Mouse (Mus musculus): Measurements from ENCODE around the gene Clpsl2. TPM values are rescaled to one million over a fixed set of nuclear protein-coding genes. Genes with fewer than 3 reads are reported as not detected.

The Clpsl2 gene
- polyA plus RNA-seq, 1 experiment from 2014 or later: not detected

DNA sequence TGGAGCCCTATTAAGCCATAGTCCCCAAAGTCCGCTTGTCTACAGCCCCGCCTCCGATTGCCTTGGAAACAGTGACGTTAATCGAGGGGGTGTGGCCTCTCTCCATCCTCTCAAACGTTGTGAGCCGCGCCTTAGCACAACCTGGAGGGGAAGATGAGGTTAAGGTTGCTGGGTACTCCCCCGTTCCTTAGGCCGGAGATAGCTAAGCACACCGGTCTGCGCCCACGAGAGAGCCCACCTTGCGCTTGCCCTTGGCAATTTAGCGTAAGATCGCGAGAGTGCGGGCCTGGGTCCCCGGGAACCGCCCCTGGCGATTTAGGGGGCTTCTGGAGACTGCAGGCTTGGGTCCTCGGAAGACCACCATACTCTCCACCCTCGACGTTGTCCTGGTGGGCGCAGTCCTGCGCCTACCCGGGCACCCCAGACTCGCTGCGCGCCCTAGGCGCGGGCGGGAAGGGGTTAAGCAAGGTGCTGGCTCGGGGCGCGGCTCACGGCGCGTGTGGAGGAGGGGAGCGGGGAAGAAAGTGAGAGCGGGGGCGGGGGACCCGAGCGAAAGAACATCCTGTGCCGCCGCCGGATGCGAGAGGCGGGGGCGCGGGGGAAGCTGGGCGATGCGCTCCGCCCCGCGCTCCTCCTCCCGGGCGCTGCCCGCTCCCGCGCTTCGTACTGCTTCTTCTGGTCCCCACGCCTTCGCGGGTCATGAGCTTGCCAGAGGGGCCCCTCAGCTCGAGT lies 26.4 kb upstream of the Clpsl2 start:
- H3K27me3 ChIP-seq: peaks cover 8% of the 10 kb centered on the region; the same call in 1 of the 2 replicates
- WGBS: under 1% methylated on average over 61 of the region's 66 CpGs
- no peaks in the 10 kb centered on the region for H3K36me3 ChIP-seq
- H3K27ac ChIP-seq: peak overlapping the region; percentile 94
- H3K4me3 ChIP-seq: peak overlapping the region; percentile 72
- peak overlapping the region; percentile 90 for H3K4me2 ChIP-seq (replicated peaks)
- H3K4me1 ChIP-seq: peaks cover 36% of the 10 kb centered on the region
- H3K9ac ChIP-seq: peak overlapping the region; percentile 79
- H3K9me3 ChIP-seq: no peaks in the 10 kb centered on the region
- ATAC-seq (ENCODE audit: low FRiP score, low read depth): peak; percentile 84

DNA sequence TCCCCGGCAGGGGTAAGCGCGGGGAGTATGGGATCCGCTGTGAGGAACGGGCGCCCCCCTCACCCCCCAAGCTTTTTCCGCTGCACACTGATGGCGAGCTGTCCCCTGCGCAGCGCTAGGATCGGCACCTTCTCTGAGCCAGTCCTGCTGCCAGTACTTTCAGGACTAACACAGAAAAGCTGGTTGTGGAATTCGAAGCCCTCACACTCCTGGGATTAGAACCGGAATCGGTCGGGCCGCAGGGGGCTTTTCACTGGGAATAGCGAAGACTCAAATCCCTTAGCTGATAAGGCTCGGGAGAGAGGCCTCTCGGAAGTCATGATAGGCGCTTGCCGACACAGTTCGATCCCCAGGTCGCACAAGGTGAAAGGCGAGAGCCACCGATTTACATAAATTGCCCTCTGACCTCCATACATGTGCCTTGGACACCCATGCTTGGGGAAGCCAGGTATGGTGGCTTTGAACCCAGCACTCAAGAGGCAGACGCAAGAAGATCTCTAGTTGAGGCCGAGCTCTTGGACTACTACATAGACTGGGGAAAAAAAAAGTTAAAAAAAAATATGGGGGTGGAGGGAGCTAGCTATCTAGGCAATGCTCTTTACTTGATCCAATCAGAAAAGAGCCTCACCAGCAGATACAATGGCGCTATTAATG lies 25.7 kb upstream of the Clpsl2 start:
- H3K36me3 ChIP-seq: no peaks in the 10 kb centered on the region
- H3K4me2 ChIP-seq (replicated peaks): peak overlapping the region; percentile 90
- peak overlapping the region; percentile 79 for H3K9ac ChIP-seq
- peak overlapping the region; percentile 72 for H3K4me3 ChIP-seq
- H3K4me1 ChIP-seq: peaks cover 32% of the 10 kb centered on the region
- no peak for ATAC-seq (ENCODE audit: low FRiP score, low read depth)
- H3K27ac ChIP-seq: peak overlapping the region; percentile 94
- peaks cover 7% of the 10 kb centered on the region; the same call in 1 of the 2 replicates for H3K27me3 ChIP-seq
- H3K9me3 ChIP-seq: no peaks in the 10 kb centered on the region
- 7% methylated on average over 28 of the region's 28 CpGs for WGBS

DNA sequence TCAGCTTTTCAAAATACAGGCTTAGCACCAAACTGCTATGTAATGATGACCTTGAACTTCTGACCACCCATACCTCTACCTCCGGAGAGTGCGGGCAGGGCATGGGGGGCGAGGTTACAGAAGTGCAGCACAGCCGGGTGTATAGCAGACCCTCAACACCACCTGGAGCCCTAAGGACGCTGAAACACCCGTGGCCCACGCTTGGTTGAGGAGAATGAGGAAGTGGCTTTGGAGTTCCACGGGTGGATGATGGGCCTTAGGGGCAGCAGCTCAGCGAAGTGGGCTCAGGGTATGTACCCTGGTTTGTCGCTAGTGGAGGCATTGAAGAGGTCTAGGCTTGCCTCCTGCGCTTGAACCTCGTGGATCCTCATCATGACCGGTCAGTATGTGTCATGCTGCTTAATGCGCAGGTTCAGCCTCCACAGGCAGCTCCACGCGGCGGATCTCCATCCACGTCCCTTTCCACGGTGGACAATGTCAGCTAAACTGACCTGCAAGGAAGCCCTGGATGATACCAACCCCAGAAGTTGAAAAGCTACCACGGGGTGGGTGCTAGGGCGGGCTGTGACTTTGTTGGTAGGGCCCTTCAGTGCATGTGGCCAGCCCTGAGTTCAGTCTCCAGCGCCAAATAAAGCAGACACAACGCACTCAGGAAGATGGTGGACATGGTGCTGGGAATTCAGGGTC lies 25.1 kb upstream of the Clpsl2 start:
- H3K27ac ChIP-seq: no peak overlapping the region
- H3K9ac ChIP-seq: no peak overlapping the region
- peaks cover 27% of the 10 kb centered on the region for H3K4me1 ChIP-seq
- peak overlapping the region; percentile 90 for H3K4me2 ChIP-seq (replicated peaks)
- H3K9me3 ChIP-seq: no peaks in the 10 kb centered on the region
- WGBS: 80% methylated on average over 23 of the region's 23 CpGs
- H3K27me3 ChIP-seq: 0 out of 2 replicates have a peak, but pooled peaks cover under 1% of the 10 kb centered on the region
- ATAC-seq (ENCODE audit: low FRiP score, low read depth): no peak
- no peaks in the 10 kb centered on the region for H3K36me3 ChIP-seq
- peak overlapping the region; percentile 72 for H3K4me3 ChIP-seq

DNA sequence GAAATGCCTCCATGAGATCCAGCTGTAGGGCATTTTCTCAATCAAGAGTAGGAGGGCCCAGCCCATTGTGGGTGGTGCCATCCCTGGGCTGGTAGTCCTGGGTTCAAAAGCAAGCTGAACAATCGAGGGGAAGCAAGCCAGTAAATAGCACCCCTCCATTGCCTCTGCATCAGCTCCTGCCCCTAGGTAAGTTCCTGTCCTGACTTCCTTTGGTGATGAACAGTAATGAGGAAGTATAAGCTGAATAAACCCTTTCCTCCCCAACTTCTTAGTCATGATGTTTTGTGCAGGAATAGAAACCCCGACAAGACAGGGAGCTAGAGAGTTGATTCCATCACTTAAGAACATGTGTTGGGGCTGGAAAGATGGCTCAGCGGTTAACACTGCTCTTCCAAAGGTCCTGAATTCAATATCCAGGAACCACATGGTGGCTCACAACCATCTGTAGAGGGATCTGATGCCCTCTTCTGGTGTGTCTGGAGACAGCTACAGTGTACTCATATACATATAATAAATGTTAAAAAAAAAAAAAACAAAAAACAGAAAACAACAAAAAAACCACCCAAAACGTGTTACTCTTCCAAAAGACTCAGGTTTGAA lies 24.3 kb upstream of the Clpsl2 start:
- 77% methylated on average over 4 of the region's 4 CpGs for WGBS

DNA sequence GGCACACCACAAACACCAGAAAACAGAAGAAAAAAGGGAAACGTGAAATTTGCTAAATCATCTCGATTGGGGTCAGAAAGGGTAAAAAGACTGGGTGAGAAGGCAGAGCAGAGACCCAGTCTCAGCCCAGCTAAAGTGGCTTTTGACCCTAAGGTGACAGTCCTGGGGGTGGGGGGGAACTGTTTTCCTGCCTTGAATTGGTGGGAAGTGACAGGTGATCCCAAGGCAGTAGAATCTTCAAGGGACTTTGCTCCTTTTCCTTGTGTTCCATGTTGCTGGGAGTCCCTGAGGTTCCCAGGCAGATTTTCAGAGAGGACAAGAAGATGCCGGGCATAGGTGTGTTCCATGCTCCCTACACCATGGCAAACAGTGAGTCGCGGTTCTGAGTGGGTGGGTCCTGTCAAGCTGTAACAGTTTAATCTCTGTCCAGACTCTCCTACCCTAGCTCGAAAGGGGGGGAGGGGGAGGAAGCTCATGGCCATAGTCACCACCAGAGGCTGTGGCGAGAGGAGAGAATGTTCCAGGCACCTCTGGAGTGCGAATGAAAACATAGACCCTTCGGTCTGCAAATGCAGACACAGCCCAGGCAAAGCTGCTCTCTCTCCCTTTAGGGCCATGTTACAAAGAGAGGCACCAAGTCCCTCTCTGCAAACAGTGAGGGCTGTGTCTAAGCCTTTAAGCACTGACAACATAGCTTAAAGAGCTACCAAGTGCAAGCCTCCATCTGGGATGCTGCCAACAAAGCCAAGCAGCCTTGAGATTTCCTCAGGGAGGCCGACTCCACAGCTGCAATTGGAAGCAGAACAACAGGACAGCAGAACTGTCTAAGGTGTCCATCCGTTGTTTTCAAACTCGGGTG lies 21.8 kb upstream of the Clpsl2 start:
- Histone ChIP-seq H3K4me2 (replicated peaks) (peak overlapping the region; percentile 51), H3K27ac (peak overlapping the region; percentile 39; the same call in 1 of the 2 replicates), H3K9ac (peak overlapping the region; percentile 45; the same call in 1 of the 2 replicates), H3K4me1 (peaks cover 23% of the 10 kb centered on the region), H3K36me3 (no peaks in the 10 kb centered on the region), H3K9me3 (no peaks in the 10 kb centered on the region), H3K4me3 (0 out of 2 replicates have a peak overlapping the region, but pooled peaks have one; percentile 17), H3K27me3 (0 out of 2 replicates have a peak, but pooled peaks cover 7% of the 10 kb centered on the region)
- 39% methylated on average over 12 of the region's 12 CpGs for WGBS
- ATAC-seq (ENCODE audit: low FRiP score, low read depth): no peak

More for the DNA sequence above, 24.3 kb upstream of the Clpsl2 start:
- no peaks in the 10 kb centered on the region for H3K36me3 ChIP-seq
- no peak overlapping the region for H3K9ac ChIP-seq
- H3K4me2 ChIP-seq (replicated peaks): no peak overlapping the region
- peaks cover 27% of the 10 kb centered on the region for H3K4me1 ChIP-seq
- no peak for ATAC-seq (ENCODE audit: low FRiP score, low read depth)
- no peaks in the 10 kb centered on the region for H3K27me3 ChIP-seq
- no peak overlapping the region for H3K27ac ChIP-seq
- H3K9me3 ChIP-seq: no peaks in the 10 kb centered on the region
- H3K4me3 ChIP-seq: no peak overlapping the region

DNA sequence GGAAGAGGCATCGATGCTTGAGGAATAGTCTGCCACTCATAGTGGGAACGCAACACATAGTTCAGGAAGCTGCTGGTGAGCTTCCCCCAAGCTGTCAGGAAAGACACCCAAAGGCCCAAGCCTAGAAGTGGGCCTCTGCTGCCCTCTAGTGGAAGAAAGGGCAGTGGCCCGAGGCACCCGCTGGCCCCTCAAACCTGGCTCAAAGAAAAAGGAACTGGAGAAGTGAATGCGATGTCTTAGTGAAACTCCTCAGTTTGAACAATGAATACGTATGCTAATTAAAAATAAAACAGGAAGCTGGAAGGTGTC lies 21.2 kb upstream of the Clpsl2 start:
- H3K36me3 ChIP-seq: no peaks in the 10 kb centered on the region
- 0 out of 2 replicates have a peak, but pooled peaks cover 7% of the 10 kb centered on the region for H3K27me3 ChIP-seq
- no peak overlapping the region for H3K27ac ChIP-seq
- peak overlapping the region; percentile 51 for H3K4me2 ChIP-seq (replicated peaks)
- H3K4me3 ChIP-seq: 0 out of 2 replicates have a peak overlapping the region, but pooled peaks have one; percentile 17
- H3K9ac ChIP-seq: peak overlapping the region; percentile 45; the same call in 1 of the 2 replicates
- peak; percentile 24; the same call in 1 of the 2 replicates for ATAC-seq (ENCODE audit: low FRiP score, low read depth)
- no peaks in the 10 kb centered on the region for H3K9me3 ChIP-seq
- WGBS: 3% methylated on average over 6 of the region's 6 CpGs
- peaks cover 23% of the 10 kb centered on the region for H3K4me1 ChIP-seq

DNA sequence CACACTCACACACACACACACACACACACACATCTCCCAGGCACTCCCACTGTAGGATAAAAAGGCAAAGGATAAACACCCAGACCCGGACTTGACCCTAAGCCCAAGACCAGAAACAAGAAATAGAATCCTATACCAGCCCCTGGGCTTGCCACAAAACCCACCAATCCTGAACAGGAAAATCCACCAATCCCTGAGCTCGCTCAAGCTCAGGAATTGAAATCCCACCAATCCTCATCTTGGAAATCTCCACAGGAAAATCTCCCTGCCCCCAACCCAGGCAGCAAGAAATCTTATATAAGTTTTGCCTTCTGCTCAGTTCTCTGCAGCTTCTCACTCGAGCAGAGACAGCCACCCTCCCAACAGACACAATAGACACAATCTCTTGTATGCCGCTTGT lies 20.1 kb upstream of the Clpsl2 start:
- no peak for ATAC-seq (ENCODE audit: low FRiP score, low read depth)
- no peaks in the 10 kb centered on the region for H3K36me3 ChIP-seq
- WGBS: 71% methylated on average over 4 of the region's 4 CpGs
- 0 out of 2 replicates have a peak, but pooled peaks cover 7% of the 10 kb centered on the region for H3K27me3 ChIP-seq
- no peak overlapping the region for H3K4me3 ChIP-seq
- H3K9me3 ChIP-seq: no peaks in the 10 kb centered on the region
- peaks cover 14% of the 10 kb centered on the region for H3K4me1 ChIP-seq
- H3K9ac ChIP-seq: no peak overlapping the region
- H3K4me2 ChIP-seq (replicated peaks): no peak overlapping the region
- no peak overlapping the region for H3K27ac ChIP-seq

DNA sequence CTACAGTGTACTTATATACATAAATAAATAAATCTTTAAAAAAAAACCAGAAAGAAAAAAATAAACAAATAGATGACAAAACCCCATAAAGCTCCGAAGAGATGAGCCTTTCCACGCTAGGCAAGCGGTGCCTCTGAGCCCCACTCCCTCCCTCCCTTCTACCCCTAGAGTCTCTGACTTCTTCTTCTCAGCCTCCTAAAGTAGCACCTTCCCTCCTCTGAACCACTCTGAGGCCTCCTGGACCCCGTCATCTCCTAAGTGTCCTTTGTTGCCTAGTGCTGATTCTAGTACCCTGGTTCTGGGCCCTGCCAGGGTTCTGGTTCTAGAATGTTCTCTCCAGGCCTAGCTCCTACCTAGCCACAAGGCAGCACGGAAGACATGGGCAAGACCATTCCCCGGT lies 18.7 kb upstream of the Clpsl2 start, which contains the start of gene Armc12:
Gene Armc12, plus strand, starts transcription at position 301 of the 400 bp plus-strand sequence.
- no peaks in the 10 kb centered on the region for H3K9me3 ChIP-seq
- no peak within 1 kb of the TSS for H3K4me3 ChIP-seq
- 0 out of 2 replicates have a peak within 1 kb of the TSS, but pooled peaks have one; percentile 41 for H3K4me2 ChIP-seq (replicated peaks)
- 0 out of 2 replicates have a peak, but pooled peaks cover 7% of the 10 kb centered on the region for H3K27me3 ChIP-seq
- WGBS: 85% methylated on average over 6 of the region's 6 CpGs
- H3K4me1 ChIP-seq: peaks cover 13% of the 10 kb centered on the region
- H3K27ac ChIP-seq: no peak within 1 kb of the TSS
- H3K9ac ChIP-seq: no peak within 1 kb of the TSS
- no peaks in the 10 kb centered on the region for H3K36me3 ChIP-seq
- ATAC-seq (ENCODE audit: low FRiP score, low read depth): no peak

DNA sequence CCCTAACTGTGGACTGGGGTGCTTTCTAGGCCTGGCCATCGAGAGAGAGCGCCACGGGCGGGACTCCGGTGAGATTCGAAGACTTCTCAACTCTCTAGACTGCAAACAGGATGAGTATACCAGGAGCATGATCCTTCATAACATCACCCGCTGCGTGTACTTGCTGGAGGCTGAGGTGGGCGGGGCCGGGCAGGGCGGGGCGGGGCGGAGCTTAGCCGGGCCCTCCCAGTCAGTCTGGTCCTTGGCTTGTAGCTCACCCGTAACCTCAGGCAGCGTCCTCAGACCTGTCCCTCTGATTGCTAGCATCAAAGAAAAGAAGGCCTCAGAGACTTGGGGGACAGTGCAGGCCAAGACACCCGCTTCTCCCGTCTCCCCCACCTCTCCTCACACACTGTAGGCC lies 17.3 kb upstream of the Clpsl2 start:
- Histone ChIP-seq H3K9me3 (no peaks in the 10 kb centered on the region), H3K27me3 (0 out of 2 replicates have a peak, but pooled peaks cover 7% of the 10 kb centered on the region), H3K9ac (no peak overlapping the region; the same call in 1 of the 2 replicates), H3K27ac (no peak overlapping the region), H3K4me3 (no peak overlapping the region), H3K36me3 (no peaks in the 10 kb centered on the region), H3K4me1 (peaks cover 13% of the 10 kb centered on the region), H3K4me2 (replicated peaks) (peak overlapping the region; percentile 41)
- 13% methylated on average over 18 of the region's 18 CpGs for WGBS
- no peak for ATAC-seq (ENCODE audit: low FRiP score, low read depth)

DNA sequence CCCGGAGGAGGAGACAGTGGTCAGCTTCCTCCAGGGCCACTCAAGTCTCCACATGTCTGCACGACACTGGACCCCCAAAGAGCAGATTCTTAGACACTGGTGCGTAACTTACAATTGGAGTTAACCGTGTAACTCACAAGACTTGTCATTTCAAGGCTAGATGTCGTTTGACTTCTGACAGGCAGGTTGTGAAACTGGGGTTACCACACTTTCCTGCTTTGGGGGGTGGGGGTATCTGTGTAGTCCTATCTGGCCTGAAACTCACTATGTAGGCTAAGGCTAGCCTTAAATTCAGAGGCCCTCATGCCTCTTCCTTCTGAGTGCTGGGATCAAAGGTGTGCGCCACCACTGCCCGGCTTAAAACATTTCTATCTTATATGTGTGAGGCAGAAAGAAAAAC lies 16.7 kb upstream of the Clpsl2 start:
- Histone ChIP-seq H3K36me3 (no peaks in the 10 kb centered on the region), H3K9me3 (no peaks in the 10 kb centered on the region), H3K4me3 (no peak overlapping the region), H3K9ac (no peak overlapping the region), H3K27ac (no peak overlapping the region), H3K4me1 (peaks cover 9% of the 10 kb centered on the region), H3K27me3 (peaks cover 7% of the 10 kb centered on the region; the same call in 1 of the 2 replicates), H3K4me2 (replicated peaks) (no peak overlapping the region)
- ATAC-seq (ENCODE audit: low FRiP score, low read depth): no peak
- 80% methylated on average over 7 of the region's 7 CpGs for WGBS

DNA sequence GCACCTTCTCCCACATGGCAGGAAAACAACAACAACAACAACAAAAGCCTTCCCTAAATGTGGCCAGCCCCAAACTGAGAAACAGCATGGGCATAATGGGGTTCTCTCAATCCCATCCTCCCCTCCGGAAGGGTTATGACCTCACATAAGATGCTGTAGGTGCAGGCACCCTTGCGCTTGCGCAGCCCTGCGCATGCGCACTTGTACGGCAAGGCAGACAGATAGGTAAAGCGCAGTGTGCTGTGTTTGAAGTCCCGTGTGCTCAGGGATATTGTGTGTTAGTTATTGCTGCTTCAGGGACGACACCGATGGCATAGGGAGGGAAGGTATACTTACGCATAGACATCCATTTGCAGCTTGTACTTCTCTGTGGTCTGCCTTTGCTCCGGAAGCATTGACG lies 15.9 kb upstream of the Clpsl2 start:
- Histone ChIP-seq H3K27me3 (peaks cover 7% of the 10 kb centered on the region; the same call in 1 of the 2 replicates), H3K4me2 (replicated peaks) (no peak overlapping the region), H3K36me3 (no peaks in the 10 kb centered on the region), H3K27ac (no peak overlapping the region), H3K4me1 (peaks cover 6% of the 10 kb centered on the region; the same call in 1 of the 2 replicates), H3K9ac (no peak overlapping the region), H3K4me3 (no peak overlapping the region), H3K9me3 (peaks cover 2% of the 10 kb centered on the region)
- no peak for ATAC-seq (ENCODE audit: low FRiP score, low read depth)
- WGBS: 90% methylated on average over 13 of the region's 13 CpGs

Measured in limb, embryonic 13.5 days (tissue).